Mouse (Mus musculus) forelimb bud, embryonic 11.5 days (tissue): ENCODE results near the gene Tcf7l2.

ENCODE experiments used
- DNase-seq: peaks from one replicate; pipeline ENCODE4 v3.0.0-alpha.2; 2012; ENCODE audit warnings: low read depth, low spot score

Tcf7l2 gene

GRCm38 (mm10) chr19:55729376-55729775 is 12.2 kb upstream of the Tcf7l2 start:
- DNase-seq = no peak

- no peak for DNase-seq
These were observed 9.1 kb upstream of the Tcf7l2 start for GRCm38 (mm10) chr19:55732499-55732898.

- no peak for DNase-seq
These were observed 8.6 kb upstream of the Tcf7l2 start for GRCm38 (mm10) chr19:55732994-55733393.

- no peak for DNase-seq
These were observed 5.6 kb upstream of the Tcf7l2 start for GRCm38 (mm10) chr19:55736016-55736415.

- no peak for DNase-seq
These were observed 1.9 kb upstream of the Tcf7l2 start for GRCm38 (mm10) chr19:55739713-55740112.

GRCm38 (mm10) chr19:55740753-55741438 is 724 bp upstream of the Tcf7l2 start:
- no peak for DNase-seq

GRCm38 (mm10) chr19:55742386-55743000 is 873 bp downstream of the Tcf7l2 start:
- no peak for DNase-seq

- no peak for DNase-seq
These were observed 1.5 kb downstream of the Tcf7l2 start for GRCm38 (mm10) chr19:55743001-55743556.

- DNase-seq = peak; percentile 82
These were observed 2.2 kb downstream of the Tcf7l2 start for GRCm38 (mm10) chr19:55743557-55744441.

GRCm38 (mm10) chr19:55744576-55745191 is 3.1 kb downstream of the Tcf7l2 start:
- no peak for DNase-seq

GRCm38 (mm10) chr19:55745192-55745578 is 3.6 kb downstream of the Tcf7l2 start:
- DNase-seq = no peak

- DNase-seq = no peak
These were observed 4.6 kb downstream of the Tcf7l2 start for GRCm38 (mm10) chr19:55746241-55746640.

- DNase-seq = no peak
These were observed 5.8 kb downstream of the Tcf7l2 start for GRCm38 (mm10) chr19:55747237-55747925.

- no peak for DNase-seq
These were observed 6.3 kb downstream of the Tcf7l2 start for GRCm38 (mm10) chr19:55747926-55748291.

- no peak for DNase-seq
These were observed 7.2 kb downstream of the Tcf7l2 start for GRCm38 (mm10) chr19:55748801-55749200.

- peak; percentile 83 for DNase-seq
These were observed 7.9 kb downstream of the Tcf7l2 start for GRCm38 (mm10) chr19:55749532-55749931.

GRCm38 (mm10) chr19:55750048-55750447 is 8.4 kb downstream of the Tcf7l2 start:
- no peak for DNase-seq

- DNase-seq = no peak
These were observed 8.8 kb downstream of the Tcf7l2 start for GRCm38 (mm10) chr19:55750465-55750864.

GRCm38 (mm10) chr19:55752861-55753260 is 11.2 kb downstream of the Tcf7l2 start:
- no peak for DNase-seq

- no peak for DNase-seq
These were observed 12.7 kb downstream of the Tcf7l2 start for GRCm38 (mm10) chr19:55754303-55754702.

GRCm38 (mm10) chr19:55755462-55755861 is 13.8 kb downstream of the Tcf7l2 start:
- no peak for DNase-seq
